In the genomic region with DNA sequence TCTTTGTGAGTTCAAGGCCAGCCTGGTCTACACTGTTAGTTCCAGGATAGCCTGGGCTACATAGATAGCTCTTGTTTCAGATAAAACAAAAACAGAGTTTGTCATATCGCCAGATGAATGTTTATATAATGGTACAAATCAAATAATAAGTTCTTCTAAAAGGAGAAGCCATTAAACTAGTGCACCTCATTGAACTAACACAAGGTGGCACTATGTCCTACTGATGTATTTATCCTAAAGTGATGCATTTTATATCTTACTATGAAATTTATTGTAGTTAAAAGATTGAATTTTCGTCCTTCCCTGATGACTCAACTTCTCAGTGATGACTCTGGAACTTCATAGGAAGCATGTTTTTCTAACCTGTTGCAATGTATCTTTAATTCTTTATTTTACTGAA, we compare ENCODE assay signal across 23 mouse cellular contexts. TPM values are rescaled to one million over a fixed set of nuclear protein-coding genes. Genes with fewer than 3 reads are reported as not detected.
A peak's percentile ranks its signal among the peaks of the same experiment; 100 is the strongest.
DNase-seq lines count a peak whose midpoint lies in the region; ATAC-seq and TF ChIP-seq lines count a peak whose summit lies in the region.
"Had no signal": no experiment of that assay in that cellular context is flagged by ENCODE, and none has a peak within 500 bp of the region (broad histone marks: within the 10 kb centered on the region; RNA-seq: fewer than 3 reads in every experiment).

No protein-coding gene starts in this region.

- TF ChIP-seq CTCF in layer of hippocampus, adult 2 months (conservative IDR thresholded peaks at IDR 0.05) = peak; percentile 77

- peak; percentile 41; the same call in 1 of the 2 replicates for ATAC-seq in frontal cortex, adult (ENCODE audit: low TSS enrichment)
- ATAC-seq: intestine, embryonic 16.5 days had no signal

- H3K27ac ChIP-seq in layer of hippocampus, adult 2 months = no peak overlapping the region
- H3K27ac ChIP-seq: forebrain, embryonic 12.5 days; hindbrain, embryonic 14.5 days; kidney, embryonic 15.5 days; limb, embryonic 15.5 days; neural tube, embryonic 12.5 days had no signal

- DNase-seq in frontal cortex, postnatal 10 days (ENCODE audit: low spot score in 2 of 2) = no peak
- DNase-seq in layer of hippocampus, adult 2 months (ENCODE audit: low spot score in 2 of 2) = no peak
- DNase-seq in layer of hippocampus, postnatal 10 days (ENCODE audit: low spot score in 2 of 2) = no peak
- DNase-seq in retina, embryonic 14.5 days (ENCODE audit: low spot score) = peak; percentile 16
- DNase-seq in retina, postnatal 1 day = no peak
- DNase-seq in embryo, embryonic 10.5 days (ENCODE audit: low spot score) = no peak
- DNase-seq in cerebellum, adult 11 months = no peak
- DNase-seq: adrenal gland, postnatal 14 days; B cell, adult 2 months; cerebellum, adult 18-20 months; cerebellum, postnatal 25 days; layer of hippocampus, postnatal 36 days; lung, postnatal 36 days; spleen, adult 18-20 months; thymus, adult 18-20 months; thymus, postnatal 4 days had no signal

- H3K4me3 ChIP-seq in layer of hippocampus, adult 2 months = no peak overlapping the region
- H3K4me3 ChIP-seq: forebrain, embryonic 12.5 days; kidney, embryonic 15.5 days; limb, embryonic 15.5 days; neural tube, embryonic 12.5 days had no signal

RNA-seq across cellular contexts. Expression of a gene that starts 19.5 kb away (rescaled TPM):
- total RNA-seq in layer of hippocampus, adult 2 months (2021) = 10 to 100 TPM; 18.8 to 19.6 TPM
- 10 to 100 TPM; 17.4 to 20.2 TPM for total RNA-seq in layer of hippocampus, postnatal 10 days (2021)

RNA-seq across cellular contexts. Expression of a gene that starts 19.6 kb away (rescaled TPM):
- 100 to 1,000 TPM; 106 to 111 TPM for total RNA-seq in layer of hippocampus, adult 2 months (2021)
- 100 to 1,000 TPM; 120 to 122 TPM for total RNA-seq in layer of hippocampus, postnatal 10 days (2021)

RNA-seq across cellular contexts. Expression of a gene that starts 50.0 kb away (rescaled TPM):
- 100 to 1,000 TPM in 1 of 2 experiments, 10 to 100 TPM in 1; 98.7 to 107 TPM for total RNA-seq in layer of hippocampus, adult 2 months (2021)
- total RNA-seq in layer of hippocampus, postnatal 10 days (2021) = 10 to 100 TPM; 85.2 to 87.8 TPM

RNA-seq across cellular contexts. Expression of a gene that starts 50.1 kb away (rescaled TPM):
- total RNA-seq in layer of hippocampus, adult 2 months (2021) = 10 to 100 TPM; 37.6 to 40.7 TPM
- total RNA-seq in layer of hippocampus, postnatal 10 days (2021) = 10 to 100 TPM; 30.6 to 33.3 TPM
